Mouse (Mus musculus) limb, embryonic 14.5 days (tissue): Measurements from ENCODE around the gene Strbp. TPM values are rescaled to one million over a fixed set of nuclear protein-coding genes. Genes with fewer than 3 reads are reported as not detected.

Experiments
- ATAC-seq: fragments of 200-750 bp; cut with Nextera tagmentation; 2 replicates; pipeline ENCODE4 v1.8.0; 2017; ENCODE audit warnings: low read depth, moderate number of reproducible peaks, moderate TSS enrichment; ENCODE audit not compliant: low FRiP score
- DNase-seq: peaks from one replicate; pipeline ENCODE4 v3.0.0-alpha.2; 2015; ENCODE audit warnings: low spot score
- H3K27ac ChIP-seq: fragments of 300-500 bp; sonication (generic); replicated peaks from 2 replicates; pipeline ENCODE4 v1.5.1; 2014; ENCODE audit warnings: low read depth, mild to moderate bottlenecking, low read length, moderate library complexity, mixed read lengths
- H3K27me3 ChIP-seq: fragments of 300-500 bp; sonication (generic); 2 replicates; pipeline ENCODE4 v1.6.1; 2014; ENCODE audit warnings: low read length, mixed read lengths; ENCODE audit not compliant: control insufficient read depth, insufficient read depth
- H3K36me3 ChIP-seq: fragments of 300-500 bp; sonication (generic); 2 replicates; pipeline ENCODE4 v1.6.1; 2014; ENCODE audit warnings: mild to moderate bottlenecking, low read length, moderate library complexity, mixed read lengths; ENCODE audit not compliant: control insufficient read depth, insufficient read depth
- H3K4me1 ChIP-seq: fragments of 300-500 bp; sonication (generic); 2 replicates; pipeline ENCODE4 v1.6.1; 2014; ENCODE audit warnings: antibody characterized with exemption, low read length, mixed read lengths; ENCODE audit not compliant: control insufficient read depth, insufficient read depth
- H3K4me2 ChIP-seq: fragments of 300-500 bp; sonication (generic); replicated peaks from 2 replicates; pipeline ENCODE4 v1.6.1; 2014; ENCODE audit warnings: low read depth, mild to moderate bottlenecking, low read length, moderate library complexity; ENCODE audit not compliant: severe bottlenecking
- H3K4me3 ChIP-seq: fragments of 300-500 bp; sonication (generic); replicated peaks from 2 replicates; pipeline ENCODE4 v1.5.1; 2014; ENCODE audit warnings: low read length
- H3K9ac ChIP-seq: fragments of 300-500 bp; sonication (generic); 2 replicates; pipeline ENCODE4 v1.6.1; 2014; ENCODE audit warnings: mild to moderate bottlenecking, low read depth, low read length, moderate library complexity; ENCODE audit not compliant: severe bottlenecking
- H3K9me3 ChIP-seq: fragments of 300-500 bp; sonication (generic); 2 replicates; pipeline ENCODE4 v1.6.1; 2016; ENCODE audit warnings: low read length; ENCODE audit not compliant: control insufficient read depth
- POLR2A ChIP-seq: fragments of 200-500 bp; IDR thresholded peaks from 2 replicates; pipeline ENCODE4 v1.8.0; 2012; ENCODE audit warnings: inconsistent platforms, mild to moderate bottlenecking, moderate library complexity, borderline replicate concordance; ENCODE audit not compliant: insufficient read depth, insufficient read length; ENCODE audit errors: extremely low read depth
- WGBS: fragments of 180-500 bp; shearing (Covaris S2); extraction: QIAGEN DNeasy Blood & Tissue Kit; methylation state at CpG from one replicate; pipeline ENCODE4 v1.1.7; 2014; 5-methylcytosine and 5-hydroxymethylcytosine counted together
- polyA plus RNA-seq, 2 experiments: library from polyadenylated mRNA; depleted of rRNA in 1 of 2; stranded (reverse) in 1 of 2; unstranded in 1 of 2; fragments of >200 nt; fragmentation: Nextera tagmentation in 1 of 2; extraction: Ambion mirVana in 1 of 2; gene quantifications; 2 replicates each; pipeline versions ENCODE4 v1.2.1 to v1.2.3; 2012 to 2014

Strbp gene
- polyA plus RNA-seq, 2 experiments, result 23.5 to 33.2 TPM

DNA sequence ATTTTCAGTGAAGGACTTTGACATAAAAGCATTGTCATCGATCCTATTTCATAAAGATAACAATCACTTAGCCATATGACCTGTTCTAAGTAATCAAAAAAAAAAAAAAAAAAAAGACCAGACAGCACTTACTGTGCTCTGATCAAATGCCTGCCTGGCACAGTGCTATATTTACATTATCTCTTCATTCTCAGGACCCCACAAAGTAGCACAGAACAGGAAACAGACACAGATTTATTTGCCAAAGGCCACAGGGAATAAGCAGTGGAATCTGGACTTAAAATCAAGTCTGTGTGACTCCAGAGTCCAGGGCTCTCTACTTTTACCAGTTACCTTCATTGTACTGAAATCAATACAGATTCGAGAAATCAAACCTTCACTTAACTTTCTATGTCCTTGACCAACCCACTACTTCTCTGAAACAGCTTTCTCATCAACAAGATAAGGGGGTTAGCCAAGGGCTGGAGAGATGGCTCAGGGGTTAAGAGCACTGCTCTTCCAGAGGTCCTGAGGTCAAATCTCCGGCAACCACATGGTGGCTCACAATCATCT lies 14.5 kb downstream of the Strbp start:
- Histone ChIP-seq H3K27ac (no peak overlapping the region), H3K4me1 (no peaks in the 10 kb centered on the region; the same call in 1 of the 2 replicates), H3K9me3 (no peaks in the 10 kb centered on the region), H3K4me2 (no peak overlapping the region), H3K4me3 (no peak overlapping the region), H3K9ac (no peak overlapping the region), H3K36me3 (no peaks in the 10 kb centered on the region), H3K27me3 (no peaks in the 10 kb centered on the region)
- WGBS, result 78% methylated on average over 3 of the region's 3 CpGs
- TF ChIP-seq POLR2A, result no peak
- DNase-seq, result no peak
- ATAC-seq, result no peak

DNA sequence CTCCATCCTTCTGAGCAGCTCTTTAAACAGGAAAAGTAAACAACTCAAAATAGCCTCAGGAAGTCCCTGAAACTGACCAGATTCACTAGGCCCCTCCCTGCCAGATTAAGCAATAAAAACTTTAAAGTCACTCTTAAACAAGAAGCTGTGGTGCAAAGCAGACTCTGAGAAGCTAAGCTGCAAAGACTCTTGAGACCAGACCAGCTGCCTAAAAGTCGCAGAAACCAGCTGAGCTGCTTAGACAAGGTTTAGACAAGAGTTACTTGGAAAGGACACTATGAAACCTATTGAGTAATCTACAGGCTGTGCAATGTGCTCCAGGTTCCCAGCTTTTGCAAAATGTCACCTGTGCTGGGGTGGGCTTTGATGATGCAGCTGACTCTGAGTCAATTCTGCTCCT lies 16.6 kb downstream of the Strbp start:
- DNase-seq (no peak), ATAC-seq (no peak)
- H3K4me1 ChIP-seq, result no peaks in the 10 kb centered on the region; the same call in 1 of the 2 replicates
- H3K9ac ChIP-seq, result no peak overlapping the region
- no peak overlapping the region for H3K27ac ChIP-seq
- 93% methylated on average over 1 of the region's 1 CpGs for WGBS
- H3K4me2 ChIP-seq, result no peak overlapping the region
- no peaks in the 10 kb centered on the region for H3K27me3 ChIP-seq
- no peak for TF ChIP-seq POLR2A
- H3K4me3 ChIP-seq, result no peak overlapping the region
- H3K9me3 ChIP-seq, result no peaks in the 10 kb centered on the region
- no peaks in the 10 kb centered on the region for H3K36me3 ChIP-seq

DNA sequence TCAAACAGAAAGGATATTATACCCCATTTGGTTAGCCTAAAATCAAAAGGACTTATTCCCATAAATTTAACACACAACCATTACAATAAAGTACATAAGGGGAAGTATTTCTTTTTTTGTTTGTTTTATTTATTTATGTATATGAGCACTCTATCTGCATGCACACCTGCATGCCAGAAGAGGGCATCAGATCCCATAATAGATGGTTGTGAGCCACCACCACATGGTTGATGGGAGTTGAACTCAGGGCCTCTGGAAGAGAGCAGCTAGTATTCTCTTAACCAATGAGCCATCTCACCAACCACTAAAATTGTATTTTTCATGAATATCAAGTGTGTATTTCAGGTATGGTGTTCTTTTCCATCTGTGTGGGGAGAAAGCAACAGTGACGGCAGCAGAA lies 18.8 kb downstream of the Strbp start:
- no peak overlapping the region for H3K9ac ChIP-seq
- whole genome bisulfite sequencing, result 96% methylated on average over 1 of the region's 1 CpGs
- H3K27me3 ChIP-seq, result no peaks in the 10 kb centered on the region
- DNase-seq (no peak), ATAC-seq (no peak)
- no peak overlapping the region for H3K4me3 ChIP-seq
- H3K4me2 ChIP-seq, result no peak overlapping the region
- no peaks in the 10 kb centered on the region for H3K9me3 ChIP-seq
- H3K36me3 ChIP-seq, result no peaks in the 10 kb centered on the region
- TF ChIP-seq POLR2A, result no peak
- no peak overlapping the region for H3K27ac ChIP-seq
- H3K4me1 ChIP-seq, result no peaks in the 10 kb centered on the region; the same call in 1 of the 2 replicates

DNA sequence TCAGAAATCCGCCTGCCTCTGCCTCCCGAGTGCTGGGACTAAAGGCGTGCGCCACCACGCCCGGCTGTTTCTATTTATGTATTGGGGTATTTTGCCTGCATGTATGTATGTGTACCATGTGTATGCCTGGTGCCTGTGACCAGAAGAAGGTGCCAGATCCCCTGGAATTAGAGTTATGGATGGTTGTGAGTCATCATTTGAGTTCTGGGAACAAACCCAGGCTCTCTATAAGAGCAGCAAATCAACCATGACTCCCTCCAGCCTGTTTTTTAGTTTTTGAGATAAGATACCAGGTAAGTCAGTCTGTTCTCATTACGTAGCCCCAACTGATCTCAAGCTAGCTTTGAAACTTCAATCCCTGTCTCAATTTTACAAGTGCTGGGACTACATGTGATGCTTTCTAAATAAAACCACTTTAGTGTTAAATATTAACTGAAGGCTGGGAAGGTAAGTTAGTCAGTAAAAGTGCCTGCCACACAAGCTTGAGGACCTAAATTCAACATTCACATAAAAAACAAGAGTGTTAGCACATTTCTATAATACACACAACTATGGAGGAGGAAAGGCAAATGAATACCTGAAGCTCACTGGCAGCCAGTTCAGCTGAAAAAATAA lies 21.4 kb downstream of the Strbp start:
- no peaks in the 10 kb centered on the region for H3K36me3 ChIP-seq
- H3K4me1 ChIP-seq, result no peaks in the 10 kb centered on the region; the same call in 1 of the 2 replicates
- H3K4me3 ChIP-seq, result no peak overlapping the region
- H3K27me3 ChIP-seq, result no peaks in the 10 kb centered on the region
- TF ChIP-seq POLR2A, result no peak
- no peaks in the 10 kb centered on the region for H3K9me3 ChIP-seq
- no peak overlapping the region for H3K4me2 ChIP-seq
- no peak overlapping the region for H3K27ac ChIP-seq
- WGBS, result 94% methylated on average over 7 of the region's 7 CpGs
- ATAC-seq, result no peak
- H3K9ac ChIP-seq, result no peak overlapping the region
- no peak for DNase-seq

- no peak for ATAC-seq
- 76% methylated on average over 1 of the region's 1 CpGs for whole genome bisulfite sequencing
- Histone ChIP-seq H3K4me3 (no peak overlapping the region), H3K27me3 (no peaks in the 10 kb centered on the region), H3K36me3 (no peaks in the 10 kb centered on the region), H3K27ac (no peak overlapping the region), H3K9me3 (no peaks in the 10 kb centered on the region), H3K9ac (no peak overlapping the region), H3K4me1 (no peaks in the 10 kb centered on the region), H3K4me2 (no peak overlapping the region)
- no peak for TF ChIP-seq POLR2A
- DNase-seq, result no peak
These were observed 52.6 kb downstream of the Strbp start for GRCm38 (mm10) chr2:37651086-37651485.

DNA sequence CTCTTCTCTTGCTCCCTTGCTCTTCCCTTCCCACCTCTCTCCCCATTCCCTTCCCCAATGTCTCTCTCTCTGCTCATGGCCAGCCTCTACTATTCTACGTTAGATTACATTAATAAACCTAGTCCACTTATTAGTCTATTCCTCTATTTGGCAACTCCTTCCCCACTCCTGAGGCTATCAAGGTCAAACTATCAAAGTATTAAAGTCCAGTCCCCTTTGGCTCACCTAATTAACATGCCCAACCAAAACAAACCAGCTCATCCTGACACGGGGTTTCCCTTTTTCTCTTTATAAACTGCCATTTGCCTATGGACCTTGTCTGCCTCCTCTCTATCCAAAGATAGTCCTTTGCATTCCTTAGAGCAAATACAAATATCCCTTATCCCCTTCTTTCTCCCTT lies 54.1 kb downstream of the Strbp start:
- H3K4me2 ChIP-seq, result no peak overlapping the region
- no peaks in the 10 kb centered on the region for H3K27me3 ChIP-seq
- H3K36me3 ChIP-seq, result peaks cover 3% of the 10 kb centered on the region; the same call in 1 of the 2 replicates
- H3K4me1 ChIP-seq, result no peaks in the 10 kb centered on the region
- TF ChIP-seq POLR2A, result no peak
- no peak overlapping the region for H3K9ac ChIP-seq
- H3K27ac ChIP-seq, result no peak overlapping the region
- no peak for DNase-seq
- no peaks in the 10 kb centered on the region for H3K9me3 ChIP-seq
- WGBS, result 87% methylated on average over 2 of the region's 2 CpGs
- H3K4me3 ChIP-seq, result no peak overlapping the region
- no peak for ATAC-seq
